Mouse (Mus musculus) myocyte (in vitro differentiated cells): ENCODE data around the gene Arid1b. TPM values are rescaled to one million over a fixed set of nuclear protein-coding genes. Genes with fewer than 3 reads are reported as not detected.

Experiments
- H3K27me3 ChIP-seq: one replicate; pipeline ENCODE4 v1.6.1; 2011; ENCODE audit not compliant: control insufficient read depth, insufficient read depth, insufficient read length
- H3K36me3 ChIP-seq: one replicate; pipeline ENCODE4 v1.6.1; 2011; ENCODE audit not compliant: control insufficient read depth, insufficient read depth
- H3K4me2 ChIP-seq: one replicate; pipeline ENCODE4 v1.6.1; 2011; ENCODE audit warnings: low read depth, control low read depth
- H3K4me3 ChIP-seq: one replicate; pipeline ENCODE4 v1.5.1; 2011; ENCODE audit warnings: mild to moderate bottlenecking, control low read depth, moderate library complexity
- H3K79me2 ChIP-seq: one replicate; pipeline ENCODE4 v1.6.1; 2011; ENCODE audit not compliant: control insufficient read depth, insufficient read depth
- H3ac ChIP-seq: one replicate; pipeline ENCODE4 v1.6.1; 2011; ENCODE audit not compliant: control insufficient read depth, insufficient read length
- CEBPB ChIP-seq: IDR thresholded peaks from 2 replicates; pipeline ENCODE4 v1.6.1; 2011; ENCODE audit warnings: mild to moderate bottlenecking, moderate library complexity; ENCODE audit not compliant: poor library complexity, insufficient read depth, severe bottlenecking
- E2F4 ChIP-seq: IDR thresholded peaks from one replicate; pipeline ENCODE4 v1.6.1; 2011; ENCODE audit warnings: mild to moderate bottlenecking, control low read depth, moderate library complexity; ENCODE audit not compliant: insufficient read depth
- MAX ChIP-seq: IDR thresholded peaks from one replicate; pipeline ENCODE4 v1.6.1; 2011; ENCODE audit warnings: low read depth, mild to moderate bottlenecking, control low read depth
- MYOD1 ChIP-seq, 3 experiments: IDR thresholded peaks; one replicate each; pipeline ENCODE4 v1.6.1; 2011; ENCODE audit warnings: control low read depth in 2 of 3, low read depth in 2 of 3, mild to moderate bottlenecking in 2 of 3, moderate library complexity in 1 of 3; ENCODE audit not compliant: insufficient read length in 2 of 3, control insufficient read depth in 1 of 3
- MYOG ChIP-seq, 3 experiments: IDR thresholded peaks; one replicate each; pipeline ENCODE4 v1.6.1; 2011; ENCODE audit warnings: control low read depth in 2 of 3, low read depth in 2 of 3, mild to moderate bottlenecking in 2 of 3; ENCODE audit not compliant: insufficient read length in 2 of 3, control insufficient read depth in 1 of 3, insufficient read depth in 1 of 3
- POLR2A ChIP-seq: IDR thresholded peaks from one replicate; pipeline ENCODE4 v1.6.1; 2011; ENCODE audit warnings: low read depth, mild to moderate bottlenecking, control low read depth, moderate library complexity; ENCODE audit not compliant: insufficient read length
- POLR2AphosphoS2 ChIP-seq: IDR thresholded peaks from one replicate; pipeline ENCODE4 v1.6.1; 2011; ENCODE audit warnings: low read depth, control low read depth; ENCODE audit not compliant: insufficient read length
- REST ChIP-seq: IDR thresholded peaks from one replicate; pipeline ENCODE4 v1.6.1; 2011; ENCODE audit warnings: mild to moderate bottlenecking, control low read depth, moderate library complexity; ENCODE audit not compliant: insufficient read depth, insufficient read length
- SRF ChIP-seq: IDR thresholded peaks from one replicate; pipeline ENCODE4 v1.6.1; 2011; ENCODE audit warnings: low read depth; ENCODE audit not compliant: control insufficient read depth, insufficient read length
- TCF12 ChIP-seq: IDR thresholded peaks from one replicate; pipeline ENCODE4 v1.6.1; 2011; ENCODE audit warnings: mild to moderate bottlenecking, control low read depth; ENCODE audit not compliant: poor library complexity, insufficient read depth, severe bottlenecking
- TCF3 ChIP-seq: IDR thresholded peaks from one replicate; pipeline ENCODE4 v1.6.1; 2011; ENCODE audit warnings: low read depth, control low read depth; ENCODE audit not compliant: insufficient read length
- USF1 ChIP-seq: IDR thresholded peaks from one replicate; pipeline ENCODE4 v1.6.1; 2011; ENCODE audit warnings: low read depth, mild to moderate bottlenecking, control low read depth, moderate library complexity
- polyA plus RNA-seq: library from polyadenylated mRNA; unstranded; fragments of >200 nt; fragmentation: generic; extraction: Trizol; gene quantifications from one replicate; pipeline ENCODE4 v1.2.1, GENCODE M21; 2012; ENCODE audit warnings: missing spikeins

The Arid1b gene
- polyA plus RNA-seq, 1 experiment: 10.9 TPM

DNA sequence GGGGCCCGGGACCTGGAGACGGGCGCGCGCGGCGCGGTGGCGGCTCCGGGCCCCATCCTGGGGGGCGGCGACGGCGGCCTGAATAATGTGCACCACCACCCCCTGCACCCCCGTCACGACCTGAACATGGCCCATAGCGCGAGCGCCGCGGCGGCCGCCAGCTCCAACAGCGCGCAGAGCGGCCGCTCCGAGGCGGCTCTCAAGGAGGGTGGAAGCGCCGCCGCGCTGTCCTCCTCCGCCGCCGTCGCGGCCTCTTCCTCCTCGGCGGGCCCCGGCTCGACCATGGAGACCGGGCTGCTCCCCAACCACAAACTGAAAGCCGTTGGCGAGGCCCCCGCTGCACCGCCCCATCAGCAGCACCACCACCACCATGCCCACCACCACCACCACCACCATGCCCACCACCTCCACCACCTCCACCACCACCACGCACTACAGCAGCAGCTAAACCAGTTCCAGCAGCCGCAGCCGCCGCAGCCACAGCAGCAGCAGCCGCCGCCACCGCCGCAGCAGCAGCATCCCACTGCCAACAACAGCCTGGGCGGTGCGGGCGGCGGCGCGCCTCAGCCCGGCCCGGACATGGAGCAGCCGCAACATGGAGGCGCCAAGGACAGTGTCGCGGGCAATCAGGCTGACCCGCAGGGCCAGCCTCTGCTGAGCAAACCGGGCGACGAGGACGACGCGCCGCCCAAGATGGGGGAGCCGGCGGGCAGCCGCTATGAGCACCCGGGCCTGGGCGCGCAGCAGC lies 855 bp downstream of the Arid1b start:
- Histone ChIP-seq H3K27me3 (no peaks in the 10 kb centered on the region), H3ac (peak overlapping the region; percentile 82), H3K36me3 (no peaks in the 10 kb centered on the region), H3K4me3 (peak overlapping the region; percentile 56), H3K79me2 (peaks cover 35% of the 10 kb centered on the region), H3K4me2 (no peak overlapping the region)
- TF ChIP-seq USF1 (no peak), MYOG (IDR thresholded peaks at IDR 0.05; ENCODE audit: control insufficient read depth in 1 of 3, insufficient read depth in 1 of 3, insufficient read length in 2 of 3, low read depth in 2 of 3) (peak in 1 of 3 experiments; percentile 12), MYOD1 (IDR thresholded peaks at IDR 0.05; ENCODE audit: control insufficient read depth in 1 of 3, insufficient read length in 2 of 3, low read depth in 2 of 3) (peak in 1 of 3 experiments; percentile 2), POLR2A (no peak)

DNA sequence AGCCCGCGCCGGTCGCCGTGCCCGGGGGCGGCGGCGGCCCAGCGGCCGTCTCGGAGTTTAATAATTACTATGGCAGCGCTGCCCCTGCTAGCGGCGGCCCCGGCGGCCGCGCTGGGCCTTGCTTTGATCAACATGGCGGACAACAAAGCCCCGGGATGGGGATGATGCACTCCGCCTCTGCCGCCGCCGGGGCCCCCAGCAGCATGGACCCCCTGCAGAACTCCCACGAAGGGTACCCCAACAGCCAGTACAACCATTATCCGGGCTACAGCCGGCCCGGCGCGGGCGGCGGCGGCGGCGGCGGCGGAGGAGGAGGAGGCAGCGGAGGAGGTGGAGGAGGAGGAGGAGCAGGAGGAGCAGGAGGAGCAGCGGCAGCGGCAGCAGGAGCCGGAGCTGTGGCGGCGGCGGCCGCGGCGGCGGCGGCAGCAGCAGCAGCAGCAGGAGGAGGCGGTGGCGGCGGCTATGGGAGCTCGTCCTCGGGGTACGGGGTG lies 1.5 kb downstream of the Arid1b start:
- Histone ChIP-seq H3K36me3 (no peaks in the 10 kb centered on the region), H3ac (peak overlapping the region; percentile 82), H3K4me2 (no peak overlapping the region), H3K4me3 (peak overlapping the region; percentile 56), H3K79me2 (peaks cover 41% of the 10 kb centered on the region), H3K27me3 (no peaks in the 10 kb centered on the region)
- TF ChIP-seq USF1: no peak
- peak; percentile 91 for TF ChIP-seq POLR2A
- peak; percentile 86 for TF ChIP-seq POLR2AphosphoS2
- TF ChIP-seq E2F4: no peak
- TF ChIP-seq REST: no peak

DNA sequence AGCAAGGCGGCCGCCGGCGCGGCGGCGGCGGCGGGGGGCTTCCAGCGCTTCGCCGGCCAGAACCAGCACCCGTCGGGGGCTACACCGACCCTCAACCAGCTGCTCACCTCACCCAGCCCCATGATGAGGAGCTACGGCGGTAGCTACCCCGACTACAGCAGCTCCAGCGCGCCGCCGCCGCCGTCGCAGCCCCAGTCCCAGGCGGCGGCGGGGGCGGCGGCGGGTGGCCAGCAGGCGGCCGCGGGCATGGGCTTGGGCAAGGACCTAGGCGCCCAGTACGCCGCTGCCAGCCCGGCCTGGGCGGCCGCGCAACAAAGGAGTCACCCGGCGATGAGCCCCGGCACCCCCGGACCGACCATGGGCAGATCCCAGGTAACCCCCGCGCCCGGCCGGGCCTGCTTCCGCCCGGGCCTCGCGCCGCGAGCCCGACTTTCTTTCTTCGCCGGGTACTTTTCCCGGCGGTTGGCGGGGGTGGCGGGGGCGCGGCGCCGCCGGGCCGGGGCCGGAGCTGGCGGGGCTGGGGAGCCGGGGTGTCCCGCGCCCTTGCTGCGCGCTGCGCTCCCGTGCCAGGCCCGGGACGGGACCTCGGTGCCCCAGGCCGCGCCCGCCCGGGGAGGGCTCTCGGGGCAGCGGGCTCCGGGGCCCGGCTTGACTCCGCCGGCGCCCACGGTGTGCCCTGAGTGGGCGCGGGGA lies 2.1 kb downstream of the Arid1b start:
- Histone ChIP-seq H3K79me2 (peaks cover 47% of the 10 kb centered on the region), H3K4me3 (peak overlapping the region; percentile 56), H3K27me3 (no peaks in the 10 kb centered on the region), H3K36me3 (no peaks in the 10 kb centered on the region), H3K4me2 (peak overlapping the region; percentile 80), H3ac (peak overlapping the region; percentile 82)
- no peak for TF ChIP-seq MYOG (IDR thresholded peaks at IDR 0.05; ENCODE audit: control insufficient read depth in 1 of 3, insufficient read depth in 1 of 3, insufficient read length in 2 of 3, low read depth in 2 of 3)
- no peak for TF ChIP-seq TCF3

DNA sequence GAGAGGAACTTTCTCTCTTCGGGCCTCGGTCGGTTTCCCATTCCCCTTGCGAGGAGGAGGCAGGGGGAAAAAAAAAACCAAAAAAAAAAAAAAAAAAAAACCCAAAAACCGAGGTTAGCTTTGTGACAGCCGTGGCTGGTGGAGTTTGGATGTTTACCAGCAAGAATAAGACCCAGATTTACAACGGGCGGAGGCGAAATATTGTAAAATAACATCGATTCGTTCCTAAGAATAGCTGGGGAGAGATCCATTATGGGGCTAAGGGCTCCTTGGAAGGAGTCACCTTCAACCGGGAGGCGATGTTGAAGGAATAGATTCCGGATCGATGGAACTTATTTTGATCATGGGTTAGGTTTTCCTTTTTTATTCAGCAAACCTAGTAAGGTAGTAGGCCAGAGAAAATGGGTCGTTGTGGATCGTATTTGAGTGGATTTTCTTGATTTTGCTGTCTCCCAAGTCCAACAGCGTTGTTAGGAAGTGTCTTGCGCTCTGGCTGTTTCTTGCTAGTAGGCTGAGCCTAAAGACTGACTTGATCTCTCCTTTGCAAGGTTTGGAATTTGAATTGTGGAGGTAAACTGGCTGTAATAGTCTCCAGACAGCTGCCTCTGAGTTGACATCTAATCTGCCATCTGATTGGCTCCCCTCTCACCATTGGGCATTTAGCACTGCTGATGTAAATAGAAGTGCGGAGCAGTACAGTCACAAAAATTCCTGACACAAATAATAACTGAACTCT lies 2.9 kb downstream of the Arid1b start:
- Histone ChIP-seq H3K4me2 (peak overlapping the region; percentile 80), H3K4me3 (peak overlapping the region; percentile 56), H3K79me2 (peaks cover 54% of the 10 kb centered on the region), H3K36me3 (no peaks in the 10 kb centered on the region), H3ac (peak overlapping the region; percentile 82), H3K27me3 (no peaks in the 10 kb centered on the region)
- peak; percentile 22 for TF ChIP-seq POLR2AphosphoS2
- peak; percentile 56 for TF ChIP-seq POLR2A
- peak in 2 of 3 experiments; percentile 32 to 33 for TF ChIP-seq MYOD1 (IDR thresholded peaks at IDR 0.05; ENCODE audit: control insufficient read depth in 1 of 3, insufficient read length in 2 of 3, low read depth in 2 of 3)
- no peak for TF ChIP-seq TCF12
- TF ChIP-seq CEBPB: no peak
- no peak for TF ChIP-seq MAX
- peak; percentile 39 for TF ChIP-seq E2F4

DNA sequence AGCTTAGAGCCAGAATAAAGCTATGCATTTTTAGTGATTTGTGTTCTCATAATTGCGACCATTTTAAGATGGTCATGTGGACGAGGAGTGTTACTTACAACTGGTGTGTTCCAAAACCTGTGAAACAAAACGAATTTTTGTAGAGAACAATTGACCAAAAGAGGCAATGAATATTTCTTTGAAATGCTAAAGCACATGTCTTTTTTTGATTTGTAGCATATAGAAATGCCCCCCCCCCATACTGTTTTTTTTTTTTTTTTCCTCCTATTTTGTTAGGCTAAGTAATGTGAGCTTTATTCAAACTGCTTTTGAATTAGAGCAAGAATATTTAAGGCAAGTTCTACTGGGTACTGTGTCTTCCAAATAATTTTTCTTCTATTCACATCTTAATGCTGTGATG lies 3.8 kb downstream of the Arid1b start:
- Histone ChIP-seq H3ac (no peak overlapping the region), H3K4me3 (peak overlapping the region; percentile 56), H3K79me2 (peaks cover 64% of the 10 kb centered on the region), H3K27me3 (no peaks in the 10 kb centered on the region), H3K4me2 (peak overlapping the region; percentile 80), H3K36me3 (no peaks in the 10 kb centered on the region)
- TF ChIP-seq POLR2AphosphoS2: no peak
- no peak for TF ChIP-seq MAX
- no peak for TF ChIP-seq E2F4
- no peak for TF ChIP-seq MYOD1 (IDR thresholded peaks at IDR 0.05; ENCODE audit: control insufficient read depth in 1 of 3, insufficient read length in 2 of 3, low read depth in 2 of 3)
- no peak for TF ChIP-seq POLR2A
- no peak for TF ChIP-seq TCF3
- TF ChIP-seq REST: no peak
- TF ChIP-seq USF1: no peak
- TF ChIP-seq MYOG (IDR thresholded peaks at IDR 0.05; ENCODE audit: control insufficient read depth in 1 of 3, insufficient read depth in 1 of 3, insufficient read length in 2 of 3, low read depth in 2 of 3): no peak
- no peak for TF ChIP-seq CEBPB
- TF ChIP-seq TCF12: no peak
- TF ChIP-seq SRF: no peak
